Mouse (Mus musculus) neural tube, embryonic 13.5 days (tissue): ENCODE data around the gene Abl2. TPM values are rescaled to one million over a fixed set of nuclear protein-coding genes. Genes with fewer than 3 reads are reported as not detected.

Experiments
- ATAC-seq: fragments of 200-750 bp; cut with Nextera tagmentation; 2 replicates; pipeline ENCODE4 v1.8.0; 2017; ENCODE audit warnings: low read depth, mild to moderate bottlenecking, moderate TSS enrichment, moderate library complexity
- H3K27ac ChIP-seq: fragments of 300-500 bp; sonication (generic); replicated peaks from 2 replicates; pipeline ENCODE4 v1.5.1; 2015; ENCODE audit warnings: moderate library complexity, mild to moderate bottlenecking, inconsistent platforms
- H3K27me3 ChIP-seq: fragments of 300-500 bp; sonication (generic); 2 replicates; pipeline ENCODE4 v1.6.1; 2015; ENCODE audit warnings: mild to moderate bottlenecking, inconsistent platforms
- H3K36me3 ChIP-seq: fragments of 300-500 bp; sonication (generic); 2 replicates; pipeline ENCODE4 v1.6.1; 2015; ENCODE audit warnings: mild to moderate bottlenecking, inconsistent platforms
- H3K4me1 ChIP-seq: fragments of 300-500 bp; sonication (generic); replicated peaks from 2 replicates; pipeline ENCODE4 v1.6.1; 2015; ENCODE audit warnings: inconsistent platforms
- H3K4me2 ChIP-seq: fragments of 300-500 bp; sonication (generic); 2 replicates; pipeline ENCODE4 v1.6.1; 2015; ENCODE audit warnings: inconsistent platforms, mild to moderate bottlenecking, moderate library complexity
- H3K4me3 ChIP-seq: fragments of 300-500 bp; sonication (generic); 2 replicates; pipeline ENCODE4 v1.5.1; 2015; ENCODE audit warnings: mild to moderate bottlenecking, inconsistent platforms
- H3K9ac ChIP-seq: fragments of 300-500 bp; sonication (generic); 2 replicates; pipeline ENCODE4 v1.6.1; 2015; ENCODE audit warnings: moderate library complexity, mild to moderate bottlenecking, inconsistent platforms
- H3K9me3 ChIP-seq: fragments of 300-500 bp; sonication (generic); 2 replicates; pipeline ENCODE4 v1.6.1; 2016; ENCODE audit warnings: inconsistent platforms
- WGBS: fragments of 180-500 bp; shearing (Covaris S2); methylation state at CpG from one replicate; pipeline ENCODE4 v1.1.7; 2015; 5-methylcytosine and 5-hydroxymethylcytosine counted together
- polyA plus RNA-seq: library from polyadenylated mRNA; unstranded; fragments of >200 nt; fragmentation: Nextera tagmentation; extraction: Ambion mirVana; gene quantifications from 2 replicates; pipeline ENCODE4 v1.2.1, GENCODE M21; 2015

Abl2 gene
- polyA plus RNA-seq, 1 experiment from 2014 or later: 5.4 TPM

- Histone ChIP-seq H3K4me3 (no peak overlapping the region), H3K4me2 (no peak overlapping the region), H3K27ac (no peak overlapping the region), H3K9ac (no peak overlapping the region), H3K27me3 (no peaks in the 10 kb centered on the region), H3K9me3 (no peaks in the 10 kb centered on the region), H3K4me1 (no peaks in the 10 kb centered on the region; the same call in 1 of the 2 replicates), H3K36me3 (no peaks in the 10 kb centered on the region)
- 52% methylated on average over 1 of the region's 1 CpGs for WGBS
- no peak for ATAC-seq
Observed at GRCm38 (mm10) chr1:156590357-156590756, 31.8 kb downstream of the Abl2 start.

- no peaks in the 10 kb centered on the region for H3K27me3 ChIP-seq
- H3K9ac ChIP-seq: no peak overlapping the region
- H3K4me1 ChIP-seq: no peaks in the 10 kb centered on the region; the same call in 1 of the 2 replicates
- H3K4me2 ChIP-seq: no peak overlapping the region
- H3K4me3 ChIP-seq: no peak overlapping the region
- H3K27ac ChIP-seq: no peak overlapping the region
- H3K36me3 ChIP-seq: no peaks in the 10 kb centered on the region
- no peak for ATAC-seq
- 76% methylated on average over 5 of the region's 5 CpGs for WGBS
- H3K9me3 ChIP-seq: no peaks in the 10 kb centered on the region
Observed at GRCm38 (mm10) chr1:156593267-156593666, 34.7 kb downstream of the Abl2 start.

- Histone ChIP-seq H3K4me3 (no peak overlapping the region), H3K9me3 (no peaks in the 10 kb centered on the region), H3K4me1 (no peaks in the 10 kb centered on the region; the same call in 1 of the 2 replicates), H3K4me2 (no peak overlapping the region), H3K36me3 (no peaks in the 10 kb centered on the region), H3K27ac (no peak overlapping the region), H3K27me3 (no peaks in the 10 kb centered on the region), H3K9ac (no peak overlapping the region)
- WGBS: 86% methylated on average over 4 of the region's 4 CpGs
- ATAC-seq: no peak
Observed at GRCm38 (mm10) chr1:156597089-156597488, 38.5 kb downstream of the Abl2 start.

GRCm38 (mm10) chr1:156602545-156602944 lies 44.0 kb downstream of the Abl2 start:
- ATAC-seq: no peak
- H3K4me2 ChIP-seq: no peak overlapping the region
- H3K9ac ChIP-seq: no peak overlapping the region
- H3K9me3 ChIP-seq: no peaks in the 10 kb centered on the region
- no peak overlapping the region for H3K27ac ChIP-seq
- H3K4me1 ChIP-seq: peaks cover 11% of the 10 kb centered on the region; the same call in 1 of the 2 replicates
- no peak overlapping the region for H3K4me3 ChIP-seq
- H3K27me3 ChIP-seq: no peaks in the 10 kb centered on the region
- WGBS: 83% methylated on average over 3 of the region's 3 CpGs
- H3K36me3 ChIP-seq: no peaks in the 10 kb centered on the region

GRCm38 (mm10) chr1:156605094-156605866 lies 46.7 kb downstream of the Abl2 start:
- 69% methylated on average over 12 of the region's 12 CpGs for WGBS
- no peaks in the 10 kb centered on the region for H3K9me3 ChIP-seq
- H3K9ac ChIP-seq: no peak overlapping the region
- H3K4me1 ChIP-seq: peaks cover 18% of the 10 kb centered on the region
- ATAC-seq: 0 out of 2 replicates have a peak, but pooled peaks have one; percentile 19
- no peaks in the 10 kb centered on the region for H3K27me3 ChIP-seq
- no peak overlapping the region for H3K4me2 ChIP-seq
- no peak overlapping the region for H3K4me3 ChIP-seq
- H3K36me3 ChIP-seq: no peaks in the 10 kb centered on the region
- H3K27ac ChIP-seq: no peak overlapping the region

- no peaks in the 10 kb centered on the region for H3K27me3 ChIP-seq
Observed at GRCm38 (mm10) chr1:156605940-156606339, 47.4 kb downstream of the Abl2 start.

GRCm38 (mm10) chr1:156608496-156608895 lies 49.9 kb downstream of the Abl2 start:
- ATAC-seq: no peak
- H3K9me3 ChIP-seq: no peaks in the 10 kb centered on the region
- 92% methylated on average over 2 of the region's 2 CpGs for WGBS

More at GRCm38 (mm10) chr1:156605940-156606339, 47.4 kb downstream of the Abl2 start:
- WGBS: 71% methylated on average over 2 of the region's 2 CpGs
- Histone ChIP-seq H3K4me3 (no peak overlapping the region), H3K4me1 (peaks cover 18% of the 10 kb centered on the region), H3K9ac (no peak overlapping the region), H3K4me2 (no peak overlapping the region), H3K9me3 (no peaks in the 10 kb centered on the region), H3K27ac (no peak overlapping the region), H3K36me3 (no peaks in the 10 kb centered on the region)
- ATAC-seq: no peak

GRCm38 (mm10) chr1:156610257-156610656 lies 51.7 kb downstream of the Abl2 start:
- Histone ChIP-seq H3K9ac (no peak overlapping the region), H3K4me3 (no peak overlapping the region), H3K27ac (no peak overlapping the region), H3K27me3 (no peaks in the 10 kb centered on the region), H3K9me3 (no peaks in the 10 kb centered on the region), H3K4me1 (peaks cover 27% of the 10 kb centered on the region), H3K36me3 (no peaks in the 10 kb centered on the region), H3K4me2 (no peak overlapping the region)
- WGBS: 93% methylated on average over 1 of the region's 1 CpGs
- ATAC-seq: no peak

More at GRCm38 (mm10) chr1:156608496-156608895, 49.9 kb downstream of the Abl2 start:
- H3K27me3 ChIP-seq: no peaks in the 10 kb centered on the region
- no peak overlapping the region for H3K9ac ChIP-seq
- no peak overlapping the region for H3K27ac ChIP-seq
- peaks cover 19% of the 10 kb centered on the region for H3K4me1 ChIP-seq
- H3K4me3 ChIP-seq: no peak overlapping the region
- H3K4me2 ChIP-seq: no peak overlapping the region
- H3K36me3 ChIP-seq: no peaks in the 10 kb centered on the region

GRCm38 (mm10) chr1:156613855-156614530 lies 55.4 kb downstream of the Abl2 start:
- Histone ChIP-seq H3K27ac (peak overlapping the region; percentile 82), H3K4me3 (no peak overlapping the region), H3K9me3 (no peaks in the 10 kb centered on the region), H3K36me3 (no peaks in the 10 kb centered on the region), H3K9ac (peak overlapping the region; percentile 26; the same call in 1 of the 2 replicates), H3K4me2 (peak overlapping the region; percentile 30), H3K4me1 (peaks cover 49% of the 10 kb centered on the region), H3K27me3 (no peaks in the 10 kb centered on the region)
- WGBS: 6% methylated on average over 9 of the region's 9 CpGs
- ATAC-seq: peak; percentile 54

- no peak overlapping the region for H3K27ac ChIP-seq
Observed at GRCm38 (mm10) chr1:156614710-156615109, 56.1 kb downstream of the Abl2 start.

GRCm38 (mm10) chr1:156615381-156616133 lies 57.0 kb downstream of the Abl2 start:
- H3K27ac ChIP-seq: peak overlapping the region; percentile 59; the same call in 1 of the 2 replicates
- WGBS: 10% methylated on average over 13 of the region's 13 CpGs
- H3K9me3 ChIP-seq: no peaks in the 10 kb centered on the region
- H3K4me3 ChIP-seq: peak overlapping the region; percentile 10; the same call in 1 of the 2 replicates
- H3K4me2 ChIP-seq: peak overlapping the region; percentile 44
- no peaks in the 10 kb centered on the region for H3K27me3 ChIP-seq
- no peaks in the 10 kb centered on the region for H3K36me3 ChIP-seq
- peaks cover 54% of the 10 kb centered on the region for H3K4me1 ChIP-seq
- peak; percentile 55 for ATAC-seq
- H3K9ac ChIP-seq: 0 out of 2 replicates have a peak overlapping the region, but pooled peaks have one; percentile 22

More at GRCm38 (mm10) chr1:156614710-156615109, 56.1 kb downstream of the Abl2 start:
- Histone ChIP-seq H3K27me3 (no peaks in the 10 kb centered on the region), H3K4me2 (no peak overlapping the region), H3K4me3 (no peak overlapping the region), H3K36me3 (no peaks in the 10 kb centered on the region), H3K4me1 (peaks cover 49% of the 10 kb centered on the region), H3K9me3 (no peaks in the 10 kb centered on the region), H3K9ac (no peak overlapping the region)
- 89% methylated on average over 1 of the region's 1 CpGs for WGBS
- no peak for ATAC-seq
